Mouse (Mus musculus): Measurements from ENCODE around the gene Serpinb1c.

DNA sequence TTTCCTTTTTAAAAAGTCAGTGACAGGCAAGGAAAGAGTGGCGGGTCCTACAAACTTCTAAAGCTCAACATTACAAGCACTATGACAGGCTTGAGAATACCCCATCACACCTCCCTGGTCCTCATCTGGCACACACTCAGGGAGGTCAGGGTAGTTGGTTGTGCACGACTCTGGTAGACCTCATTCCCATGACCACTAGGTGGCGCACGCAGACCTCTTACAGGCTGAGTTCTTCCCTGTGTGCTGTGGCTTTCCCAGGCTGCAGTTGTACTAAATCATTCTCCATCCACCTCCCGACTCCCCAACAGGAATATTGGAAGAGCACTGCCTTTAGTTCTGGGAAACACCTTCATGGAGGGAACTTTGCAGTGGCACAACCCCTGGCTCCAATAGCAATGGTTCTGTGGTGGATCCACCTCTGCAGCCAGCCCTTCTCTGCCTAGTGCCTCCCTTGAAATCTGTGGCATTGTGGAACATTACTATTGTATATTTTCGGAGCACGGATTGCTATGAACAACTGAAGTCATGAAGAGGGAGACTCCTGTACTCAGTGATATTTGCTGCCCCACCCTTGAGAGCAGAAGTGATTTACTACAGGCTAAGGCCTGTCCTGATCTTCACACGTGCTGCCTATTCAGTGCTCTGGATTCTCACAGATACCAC is 5.3 kb upstream of the Serpinb1c start:
- TF ChIP-seq CHD2 (IDR thresholded peaks at IDR 0.05; ENCODE audit: low read depth, low read length): no peak
- TF ChIP-seq ZC3H11A (IDR thresholded peaks at IDR 0.05; ENCODE audit: borderline replicate concordance, low read depth, low read length): peak; percentile 84

Measured in ES-E14 (cell line).